Mouse (Mus musculus) E14TG2a.4 (cell line): ENCODE data around the gene Eif3m.
A peak's percentile ranks its signal among the peaks of the same experiment; 100 is the strongest.

Experiments
- H3K27me3 ChIP-seq: 2 replicates; pipeline ENCODE4 v1.6.1; 2014; ENCODE audit warnings: low read length, control low read depth; ENCODE audit not compliant: insufficient read depth
- H3K36me3 ChIP-seq: 2 replicates; pipeline ENCODE4 v1.6.1; 2014; ENCODE audit warnings: low read length, control low read depth; ENCODE audit not compliant: insufficient read depth
- H3K4me1 ChIP-seq: replicated peaks from 2 replicates; pipeline ENCODE4 v1.6.1; 2014; ENCODE audit warnings: low read depth, low read length, control low read depth
- H3K4me3 ChIP-seq: replicated peaks from 2 replicates; pipeline ENCODE4 v1.5.1; 2014; ENCODE audit warnings: mild to moderate bottlenecking, low read length
- H3K9me3 ChIP-seq: 2 replicates; pipeline ENCODE4 v1.6.1; 2014; ENCODE audit warnings: low read length, control low read depth
- CTCF ChIP-seq: conservative IDR thresholded peaks from 2 replicates; pipeline ENCODE4 v1.5.1; 2014; ENCODE audit warnings: low read length
- NANOG ChIP-seq: IDR thresholded peaks from 2 replicates; pipeline ENCODE4 v1.6.1; 2014; ENCODE audit warnings: borderline replicate concordance, low read length, mixed read lengths
- POU5F1 ChIP-seq: IDR thresholded peaks from 2 replicates; pipeline ENCODE4 v1.6.1; 2014; ENCODE audit warnings: low read length, borderline replicate concordance

Gene Eif3m

DNA sequence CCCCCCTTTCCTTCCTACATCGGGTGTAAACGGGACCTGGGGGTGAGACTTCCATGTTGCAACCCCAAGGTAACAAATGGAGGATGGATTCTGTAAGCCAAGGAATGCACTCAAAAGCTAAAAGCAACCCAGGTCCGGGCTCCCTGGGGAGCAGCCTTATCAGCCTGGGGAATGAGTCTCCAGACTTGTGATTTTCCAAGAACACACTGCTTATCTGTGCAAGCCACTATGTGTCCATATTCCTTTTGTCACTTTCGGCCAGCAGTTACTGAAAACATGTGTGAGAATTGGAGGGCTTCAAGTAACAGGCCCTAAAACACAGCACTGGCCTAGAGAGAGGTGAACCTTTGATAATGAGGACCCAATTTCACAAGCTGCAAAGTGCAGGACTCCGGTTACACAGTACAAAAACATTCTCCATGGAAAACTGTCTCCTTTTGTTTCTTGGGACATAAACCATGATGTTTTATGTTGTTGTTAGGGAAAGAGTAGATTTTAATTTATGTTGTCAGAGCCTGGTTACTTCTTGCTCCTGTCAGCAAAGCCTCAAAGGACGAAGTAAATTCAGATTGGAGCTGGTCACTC is 6.2 kb upstream of the Eif3m start:
- no peaks in the 10 kb centered on the region for H3K9me3 ChIP-seq
- no peak overlapping the region for H3K4me3 ChIP-seq
- peaks cover 10% of the 10 kb centered on the region for H3K4me1 ChIP-seq
- no peaks in the 10 kb centered on the region for H3K36me3 ChIP-seq
- no peak for TF ChIP-seq CTCF
- no peak for TF ChIP-seq NANOG
- no peak for TF ChIP-seq POU5F1
- peaks cover 19% of the 10 kb centered on the region for H3K27me3 ChIP-seq

DNA sequence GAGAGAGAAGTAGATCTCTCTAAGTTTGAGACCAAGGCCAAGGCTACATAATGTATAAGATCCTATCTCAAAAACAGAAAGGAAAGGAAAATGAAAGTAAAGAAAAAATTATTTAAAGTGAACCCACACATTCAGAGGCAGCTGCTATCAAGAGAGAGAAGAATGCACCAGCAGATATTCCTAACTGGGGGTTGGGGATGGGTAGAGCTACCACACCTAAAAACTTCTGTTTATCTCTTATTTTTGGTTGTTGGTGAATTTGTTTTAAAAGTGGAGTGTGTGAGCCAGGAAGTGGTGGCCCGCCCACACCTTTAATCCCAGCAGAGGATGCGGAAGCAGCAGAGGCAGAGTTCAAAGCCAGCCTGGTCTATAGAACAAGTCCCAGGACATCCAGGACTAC is 5.0 kb upstream of the Eif3m start:
- Histone ChIP-seq H3K27me3 (peaks cover 9% of the 10 kb centered on the region), H3K9me3 (no peaks in the 10 kb centered on the region), H3K4me3 (no peak overlapping the region), H3K4me1 (peaks cover 18% of the 10 kb centered on the region), H3K36me3 (no peaks in the 10 kb centered on the region)
- TF ChIP-seq NANOG, result no peak
- no peak for TF ChIP-seq POU5F1
- TF ChIP-seq CTCF, result no peak

DNA sequence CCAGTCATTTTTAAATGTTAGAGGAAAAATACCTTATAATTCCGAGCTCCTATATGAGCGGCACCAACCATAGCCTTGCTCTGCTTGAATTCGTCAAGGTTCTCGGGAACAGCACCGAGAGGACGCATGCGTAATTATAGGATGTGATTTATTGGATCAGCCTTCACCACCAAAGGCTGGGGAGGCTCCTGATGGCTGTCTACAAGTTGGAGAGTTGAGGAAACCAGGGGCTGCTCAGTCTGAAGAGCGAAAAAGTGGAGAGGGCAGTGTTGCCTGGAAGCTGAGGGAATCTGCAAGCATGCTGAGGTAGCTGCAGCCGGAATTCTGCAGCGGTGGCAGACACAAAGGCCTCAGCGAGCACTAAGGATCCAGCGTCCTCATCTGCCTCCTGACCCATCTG is 4.4 kb upstream of the Eif3m start:
- peaks cover 12% of the 10 kb centered on the region for H3K4me1 ChIP-seq
- H3K36me3 ChIP-seq, result no peaks in the 10 kb centered on the region
- H3K4me3 ChIP-seq, result no peak overlapping the region
- H3K27me3 ChIP-seq, result peaks cover 3% of the 10 kb centered on the region
- H3K9me3 ChIP-seq, result no peaks in the 10 kb centered on the region
- TF ChIP-seq NANOG (no peak), POU5F1 (no peak), CTCF (no peak)

DNA sequence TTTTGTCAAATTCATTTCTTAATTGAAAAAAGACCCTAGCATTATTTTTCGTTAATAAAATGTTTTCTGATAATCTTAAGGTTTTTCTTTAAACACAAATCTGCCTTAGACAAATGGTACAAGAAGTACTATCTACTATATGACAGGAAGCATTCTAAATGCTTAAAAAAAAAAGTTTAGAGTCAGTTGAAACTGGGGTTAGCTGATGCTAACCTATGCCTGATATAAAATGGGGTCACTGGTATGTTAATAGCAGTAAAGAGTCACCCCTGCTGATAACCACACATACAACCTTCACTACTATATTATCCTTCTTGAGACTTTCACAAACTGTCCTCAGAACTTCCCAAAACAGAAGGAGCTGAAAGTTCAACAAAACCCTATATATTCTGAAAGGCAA is 2.6 kb upstream of the Eif3m start:
- Histone ChIP-seq H3K36me3 (peaks cover 6% of the 10 kb centered on the region; the same call in 1 of the 2 replicates), H3K27me3 (no peaks in the 10 kb centered on the region), H3K4me3 (no peak overlapping the region), H3K4me1 (peaks cover 24% of the 10 kb centered on the region), H3K9me3 (no peaks in the 10 kb centered on the region)
- no peak for TF ChIP-seq CTCF
- TF ChIP-seq NANOG, result no peak
- TF ChIP-seq POU5F1, result no peak

DNA sequence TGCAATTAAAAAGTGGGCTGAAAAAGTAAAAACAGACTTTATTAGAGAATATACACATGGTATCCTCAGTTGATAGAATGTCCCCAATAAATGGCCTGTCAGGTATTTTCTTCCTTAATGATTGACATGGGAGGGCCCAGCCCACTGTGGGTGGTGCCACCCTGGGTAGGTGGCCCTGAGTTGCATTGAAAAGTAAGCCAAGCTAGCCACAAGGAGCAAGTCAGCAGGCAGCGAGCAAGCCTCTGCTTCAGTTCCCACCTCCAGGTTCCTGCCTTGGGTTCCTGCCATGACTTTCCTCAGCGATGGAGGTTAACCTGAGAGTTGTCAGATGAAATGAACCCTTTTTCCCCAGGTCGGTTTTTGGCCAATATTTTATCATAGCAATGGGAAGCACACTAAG is 922 bp upstream of the Eif3m start:
- TF ChIP-seq CTCF (no peak), NANOG (no peak), POU5F1 (no peak)
- Histone ChIP-seq H3K4me1 (peaks cover 24% of the 10 kb centered on the region), H3K27me3 (no peaks in the 10 kb centered on the region), H3K9me3 (no peaks in the 10 kb centered on the region), H3K4me3 (0 out of 2 replicates have a peak overlapping the region, but pooled peaks have one; percentile 97), H3K36me3 (peaks cover 19% of the 10 kb centered on the region)

DNA sequence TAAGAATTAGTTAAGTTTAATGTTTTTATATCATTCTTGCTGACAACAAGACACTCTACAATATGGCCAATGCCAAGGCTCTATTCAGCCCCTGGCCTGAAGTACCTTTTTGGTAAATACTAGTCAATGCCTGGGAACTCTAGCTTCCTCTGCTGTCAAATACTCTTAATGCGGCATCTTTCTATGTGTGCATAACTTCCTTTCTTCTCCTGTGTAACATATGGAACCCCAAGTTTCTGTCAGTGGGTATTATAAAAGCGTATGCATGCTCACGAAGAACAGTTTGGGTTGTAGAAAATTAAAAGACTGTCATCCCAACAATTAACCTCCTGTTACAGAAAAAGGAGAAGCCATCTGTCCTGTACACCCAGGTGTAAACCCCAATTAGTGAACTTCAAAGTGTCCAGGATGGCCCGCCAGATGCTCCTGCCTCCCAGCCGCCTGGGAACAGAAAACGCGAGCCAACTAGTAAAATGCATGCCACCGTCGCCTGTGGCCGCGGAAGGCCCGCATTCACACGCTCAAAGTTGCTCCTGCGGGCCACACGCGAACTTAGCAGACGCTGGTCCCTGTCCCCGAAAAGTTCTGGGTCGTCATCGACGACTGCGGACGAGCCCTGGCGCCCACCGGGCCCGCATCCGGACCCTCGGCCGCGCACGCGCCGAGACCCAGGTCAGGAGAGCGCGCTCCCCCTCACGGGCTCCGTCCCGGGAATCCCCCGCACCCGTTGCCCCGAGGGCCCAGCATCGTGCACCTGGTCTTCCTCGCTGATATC is 501 bp downstream of the Eif3m start:
- Histone ChIP-seq H3K27me3 (no peaks in the 10 kb centered on the region), H3K36me3 (peaks cover 33% of the 10 kb centered on the region), H3K9me3 (no peaks in the 10 kb centered on the region), H3K4me1 (peaks cover 24% of the 10 kb centered on the region), H3K4me3 (peak overlapping the region; percentile 97)
- TF ChIP-seq NANOG (no peak), POU5F1 (no peak), CTCF (no peak)

DNA sequence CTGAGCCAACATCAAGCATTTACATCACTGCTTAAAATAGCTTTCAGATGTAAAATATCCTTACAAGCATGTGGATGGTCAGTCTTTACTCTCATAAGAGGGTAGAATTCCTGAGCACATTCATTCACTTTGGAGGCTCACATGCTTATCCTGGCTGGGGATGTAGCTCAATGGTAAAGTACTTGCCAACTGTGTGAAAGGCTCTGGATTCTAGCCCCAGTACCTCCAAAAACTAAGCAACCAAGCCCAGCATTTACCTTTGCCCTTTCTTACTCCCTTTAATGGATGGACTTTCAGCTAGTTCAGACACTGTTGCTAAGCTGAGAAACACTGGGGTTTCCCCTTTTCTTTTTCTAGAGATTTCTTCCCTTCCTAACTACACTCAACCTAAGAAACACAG is 9.6 kb downstream of the Eif3m start:
- Histone ChIP-seq H3K4me3 (no peak overlapping the region), H3K36me3 (peaks cover 93% of the 10 kb centered on the region), H3K4me1 (no peaks in the 10 kb centered on the region), H3K9me3 (no peaks in the 10 kb centered on the region), H3K27me3 (no peaks in the 10 kb centered on the region)
- TF ChIP-seq NANOG, result no peak
- no peak for TF ChIP-seq CTCF

DNA sequence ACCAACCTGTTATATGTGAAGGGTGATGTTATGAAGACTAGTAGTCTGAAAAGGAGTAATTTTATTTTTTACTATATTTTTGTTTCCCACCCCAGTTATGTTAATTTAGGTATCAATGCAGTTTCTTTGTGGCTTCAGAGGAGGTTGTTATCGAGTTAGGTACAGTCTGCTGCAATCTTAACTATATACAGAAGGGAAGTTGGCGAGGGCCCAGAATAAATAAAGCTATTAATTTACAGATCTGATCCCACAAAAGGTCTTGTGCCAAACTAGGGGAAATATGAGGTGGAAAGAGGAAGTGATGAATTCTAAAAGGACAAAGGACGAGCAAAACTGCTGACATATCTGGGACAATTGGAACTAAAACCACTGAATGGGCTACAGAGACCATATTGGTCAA is 20.7 kb downstream of the Eif3m start:
- Histone ChIP-seq H3K4me1 (no peaks in the 10 kb centered on the region; the same call in 1 of the 2 replicates), H3K27me3 (no peaks in the 10 kb centered on the region), H3K36me3 (peaks cover 61% of the 10 kb centered on the region), H3K4me3 (no peak overlapping the region), H3K9me3 (no peaks in the 10 kb centered on the region)
- no peak for TF ChIP-seq POU5F1
- TF ChIP-seq CTCF, result no peak
- no peak for TF ChIP-seq NANOG

DNA sequence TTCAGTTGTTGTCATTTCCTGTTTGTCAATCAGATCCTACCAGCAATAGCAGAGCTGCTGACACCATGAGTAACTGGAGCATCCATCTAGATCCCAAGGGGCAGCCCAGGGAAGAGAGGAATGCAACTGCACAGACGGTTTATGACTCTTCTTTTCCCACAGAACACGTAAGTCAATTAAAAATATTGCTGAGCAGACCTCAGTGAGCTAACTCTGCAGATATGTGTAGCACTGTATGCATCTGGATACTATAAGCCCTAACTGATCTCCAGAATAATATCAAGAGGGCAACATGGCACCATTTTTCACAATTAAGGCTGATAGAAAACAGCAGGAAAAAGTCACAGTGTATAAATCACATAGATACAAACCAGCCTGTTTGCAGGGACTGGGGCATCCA is 22.4 kb downstream of the Eif3m start:
- H3K4me3 ChIP-seq, result no peak overlapping the region
- H3K36me3 ChIP-seq, result peaks cover 50% of the 10 kb centered on the region
- H3K4me1 ChIP-seq, result no peaks in the 10 kb centered on the region; the same call in 1 of the 2 replicates
- H3K27me3 ChIP-seq, result no peaks in the 10 kb centered on the region
- no peak for TF ChIP-seq POU5F1
- TF ChIP-seq CTCF, result no peak
- TF ChIP-seq NANOG, result no peak
- no peaks in the 10 kb centered on the region for H3K9me3 ChIP-seq
